Mouse (Mus musculus) embryonic facial prominence, embryonic 13.5 days (tissue): Measurements from ENCODE around the gene Specc1l. TPM values are rescaled to one million over a fixed set of nuclear protein-coding genes. Genes with fewer than 3 reads are reported as not detected.
"Not testable (repeated sequence)": the region's sequence is repeated elsewhere in the genome, so short reads cannot be mapped to it uniquely, and the experiment has no call there.

Source experiments
- ATAC-seq: fragments of 200-750 bp; cut with Nextera tagmentation; 2 replicates; pipeline ENCODE4 v1.8.0; 2017; ENCODE audit warnings: low read depth; ENCODE audit not compliant: insufficient number of reproducible peaks, insufficient read depth, low FRiP score, low TSS enrichment
- H3K27ac ChIP-seq: fragments of 300-500 bp; sonication (generic); 2 replicates; pipeline ENCODE4 v1.5.1; 2015; ENCODE audit warnings: moderate library complexity, mild to moderate bottlenecking, inconsistent platforms
- H3K27me3 ChIP-seq: fragments of 300-500 bp; sonication (generic); 2 replicates; pipeline ENCODE4 v1.6.1; 2015; ENCODE audit warnings: mild to moderate bottlenecking, inconsistent platforms
- H3K36me3 ChIP-seq: fragments of 300-500 bp; sonication (generic); 2 replicates; pipeline ENCODE4 v1.6.1; 2015; ENCODE audit warnings: mild to moderate bottlenecking, inconsistent platforms
- H3K4me1 ChIP-seq: fragments of 300-500 bp; sonication (generic); 2 replicates; pipeline ENCODE4 v1.6.1; 2015; ENCODE audit warnings: inconsistent platforms
- H3K4me2 ChIP-seq: fragments of 300-500 bp; sonication (generic); 2 replicates; pipeline ENCODE4 v1.6.1; 2015; ENCODE audit warnings: moderate library complexity, mild to moderate bottlenecking, inconsistent platforms
- H3K4me3 ChIP-seq: fragments of 300-500 bp; sonication (generic); 2 replicates; pipeline ENCODE4 v1.5.1; 2015; ENCODE audit warnings: mild to moderate bottlenecking, inconsistent platforms
- H3K9ac ChIP-seq: fragments of 300-500 bp; sonication (generic); 2 replicates; pipeline ENCODE4 v1.6.1; 2015; ENCODE audit warnings: mild to moderate bottlenecking, inconsistent platforms
- H3K9me3 ChIP-seq: fragments of 300-500 bp; sonication (generic); 2 replicates; pipeline ENCODE4 v1.6.1; 2016; ENCODE audit warnings: inconsistent platforms
- WGBS: fragments of 180-500 bp; shearing (Covaris S2); methylation state at CpG from one replicate; pipeline ENCODE4 v1.1.7; 2015; ENCODE audit warnings: mixed read lengths; 5-methylcytosine and 5-hydroxymethylcytosine counted together
- polyA plus RNA-seq: library from polyadenylated mRNA; unstranded; fragments of >200 nt; fragmentation: Nextera tagmentation; extraction: Ambion mirVana; gene quantifications from 2 replicates; pipeline ENCODE4 v1.2.1, GENCODE M21; 2015

The Specc1l gene
- polyA plus RNA-seq, 1 experiment from 2014 or later, result 37.3 TPM

DNA sequence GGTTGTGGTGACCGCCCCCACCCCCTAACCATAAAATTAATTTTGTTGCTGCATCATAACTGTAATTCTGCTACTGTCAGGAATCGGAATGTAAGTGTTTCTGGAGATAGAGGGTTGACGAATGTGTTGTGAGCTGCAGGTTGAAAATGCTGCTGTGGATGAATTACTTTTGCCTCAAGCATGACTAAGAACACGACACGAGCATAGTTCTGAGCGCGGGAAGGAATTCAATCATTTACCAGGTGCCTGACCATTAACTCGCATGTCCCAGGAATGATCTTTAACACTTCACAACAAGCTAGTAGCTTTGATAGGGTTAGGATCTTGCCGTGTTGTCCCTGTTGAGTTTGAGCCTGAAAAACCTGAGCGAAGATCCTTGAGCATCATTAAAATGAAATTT is 125.4 kb downstream of the Specc1l start:
- Histone ChIP-seq H3K4me2 (no peak overlapping the region), H3K4me3 (no peak overlapping the region), H3K4me1 (no peaks in the 10 kb centered on the region), H3K9me3 (no peaks in the 10 kb centered on the region), H3K27me3 (no peaks in the 10 kb centered on the region), H3K9ac (no peak overlapping the region), H3K27ac (no peak overlapping the region), H3K36me3 (no peaks in the 10 kb centered on the region)
- no peak for ATAC-seq
- WGBS, result 71% methylated on average over 10 of the region's 10 CpGs

DNA sequence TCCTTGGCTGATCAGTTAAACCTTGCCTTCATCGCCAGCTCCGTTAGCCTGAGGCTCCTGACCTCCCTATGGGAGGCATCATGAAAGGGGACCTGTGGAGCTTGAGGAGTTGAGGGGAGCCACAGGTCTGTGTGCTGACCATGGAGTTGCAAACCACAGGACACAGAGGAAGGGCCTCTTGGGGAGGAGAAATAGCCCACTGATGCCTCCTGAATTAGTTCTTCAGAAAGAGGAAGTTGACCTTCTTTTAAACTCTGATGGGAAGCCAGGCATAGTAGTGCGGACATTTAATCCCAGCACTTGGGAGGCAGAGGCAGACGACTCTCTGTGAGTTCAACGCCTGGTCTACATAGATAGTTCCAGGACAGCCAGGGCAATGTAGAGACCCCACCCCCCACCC is 127.0 kb downstream of the Specc1l start:
- Histone ChIP-seq H3K4me1 (no peaks in the 10 kb centered on the region), H3K9me3 (no peaks in the 10 kb centered on the region), H3K36me3 (no peaks in the 10 kb centered on the region), H3K4me2 (no peak overlapping the region), H3K9ac (no peak overlapping the region), H3K27ac (no peak overlapping the region), H3K4me3 (no peak overlapping the region), H3K27me3 (no peaks in the 10 kb centered on the region)
- WGBS, result 74% methylated on average over 5 of the region's 5 CpGs
- ATAC-seq, result no peak

DNA sequence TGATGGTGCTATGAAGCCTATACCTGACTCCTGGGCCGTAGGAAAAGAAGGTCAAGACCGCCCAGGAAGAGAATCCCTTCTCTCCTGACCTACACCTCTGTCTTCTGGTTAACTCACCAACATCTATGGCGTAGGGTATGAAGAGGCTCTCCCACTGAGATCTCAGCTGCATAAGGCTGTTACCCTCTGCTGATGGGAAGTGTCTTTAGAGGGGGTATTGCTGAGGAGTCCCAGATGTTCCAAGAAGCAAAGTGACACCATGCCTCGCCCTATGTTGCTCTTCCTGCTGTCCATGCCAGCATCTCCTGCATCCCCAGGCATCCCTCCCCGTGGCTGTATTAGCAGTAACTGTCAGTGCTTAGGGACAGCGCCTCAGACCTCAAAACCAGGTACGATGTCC is 127.5 kb downstream of the Specc1l start:
- H3K27ac ChIP-seq, result no peak overlapping the region
- no peak for ATAC-seq
- no peak overlapping the region for H3K4me3 ChIP-seq
- no peak overlapping the region for H3K9ac ChIP-seq
- no peaks in the 10 kb centered on the region for H3K36me3 ChIP-seq
- H3K4me2 ChIP-seq, result no peak overlapping the region
- no peaks in the 10 kb centered on the region for H3K9me3 ChIP-seq
- WGBS, result 81% methylated on average over 7 of the region's 7 CpGs
- no peaks in the 10 kb centered on the region for H3K4me1 ChIP-seq
- H3K27me3 ChIP-seq, result no peaks in the 10 kb centered on the region

DNA sequence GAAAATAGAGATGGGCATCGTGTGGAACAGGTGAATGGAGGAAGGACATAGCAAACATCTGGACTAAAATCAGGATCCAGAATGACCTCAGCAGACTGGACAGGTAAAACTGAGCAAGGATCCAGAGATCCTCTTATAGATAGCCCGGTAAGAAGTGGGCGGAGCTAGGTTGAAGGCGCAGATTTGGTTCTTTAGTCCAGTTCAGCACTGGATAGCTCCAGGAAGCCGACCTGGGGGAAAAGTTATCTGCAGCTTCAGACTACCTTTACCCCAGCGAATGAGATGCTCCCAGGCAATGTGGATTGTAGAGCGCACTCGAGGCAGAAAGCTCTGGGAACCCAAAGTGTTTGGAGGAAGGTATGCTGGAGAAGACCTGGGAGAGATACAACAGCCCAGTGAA is 130.1 kb downstream of the Specc1l start:
- Histone ChIP-seq H3K36me3 (no peaks in the 10 kb centered on the region), H3K4me3 (no peak overlapping the region), H3K27me3 (no peaks in the 10 kb centered on the region), H3K4me1 (no peaks in the 10 kb centered on the region), H3K27ac (no peak overlapping the region), H3K9ac (no peak overlapping the region), H3K4me2 (no peak overlapping the region), H3K9me3 (0 out of 2 replicates have a peak, but pooled peaks cover 3% of the 10 kb centered on the region)
- ATAC-seq, result no peak
- WGBS, result 27% methylated on average over 8 of the region's 8 CpGs

DNA sequence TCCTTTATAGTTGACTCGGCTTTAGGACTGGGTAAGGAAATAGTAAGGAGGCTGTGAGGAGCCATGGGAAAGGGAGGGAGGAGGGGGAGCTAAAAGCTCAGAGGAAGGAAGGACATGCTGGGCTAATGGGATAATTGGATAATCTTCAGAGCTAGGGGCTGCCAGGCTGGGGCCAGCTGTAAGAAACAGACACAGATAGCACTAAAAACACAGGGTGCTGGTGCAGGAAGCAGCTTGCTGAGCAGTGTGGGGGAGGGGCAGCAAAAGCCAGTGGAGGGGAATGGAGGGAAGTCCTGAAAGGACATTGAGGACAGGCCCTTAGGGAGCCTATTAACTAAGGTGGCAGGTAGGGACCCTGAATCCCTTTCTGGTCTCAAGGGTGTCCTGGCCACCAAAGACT is 132.7 kb downstream of the Specc1l start:
- not testable (repeated sequence) for H3K27ac ChIP-seq, ATAC-seq
- WGBS, result 20% methylated on average over 1 of the region's 1 CpGs

DNA sequence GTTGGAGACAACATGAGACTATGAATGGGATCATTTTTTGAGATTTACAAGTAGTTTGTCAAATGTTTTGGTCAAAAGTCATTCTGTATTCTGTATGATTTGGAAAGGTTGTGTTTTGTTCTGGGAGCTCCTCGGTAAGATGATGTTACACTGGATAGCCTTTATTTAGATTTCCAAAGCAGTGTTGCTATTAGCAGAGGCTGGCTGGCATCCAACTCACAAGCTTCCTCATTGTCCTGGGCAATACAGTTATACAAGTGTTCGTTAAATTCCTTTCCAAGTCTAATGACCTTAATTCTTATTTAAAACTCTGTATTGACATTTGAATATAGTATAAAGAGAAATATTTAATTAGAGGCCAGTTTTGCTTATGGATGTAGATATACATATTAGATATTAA is 133.4 kb downstream of the Specc1l start:
- Histone ChIP-seq H3K27ac (no peak overlapping the region), H3K4me1 (no peaks in the 10 kb centered on the region), H3K36me3 (no peaks in the 10 kb centered on the region), H3K9ac (no peak overlapping the region), H3K9me3 (0 out of 2 replicates have a peak, but pooled peaks cover 3% of the 10 kb centered on the region), H3K27me3 (no peaks in the 10 kb centered on the region), H3K4me3 (no peak overlapping the region), H3K4me2 (no peak overlapping the region)
- 75% methylated on average over 2 of the region's 2 CpGs for WGBS
- ATAC-seq, result no peak

More for the DNA sequence above, 132.7 kb downstream of the Specc1l start:
- H3K4me3 ChIP-seq, H3K4me2 ChIP-seq, H3K36me3 ChIP-seq, H3K9ac ChIP-seq, H3K9me3 ChIP-seq, H3K27me3 ChIP-seq, H3K4me1 ChIP-seq: not testable (repeated sequence)

DNA sequence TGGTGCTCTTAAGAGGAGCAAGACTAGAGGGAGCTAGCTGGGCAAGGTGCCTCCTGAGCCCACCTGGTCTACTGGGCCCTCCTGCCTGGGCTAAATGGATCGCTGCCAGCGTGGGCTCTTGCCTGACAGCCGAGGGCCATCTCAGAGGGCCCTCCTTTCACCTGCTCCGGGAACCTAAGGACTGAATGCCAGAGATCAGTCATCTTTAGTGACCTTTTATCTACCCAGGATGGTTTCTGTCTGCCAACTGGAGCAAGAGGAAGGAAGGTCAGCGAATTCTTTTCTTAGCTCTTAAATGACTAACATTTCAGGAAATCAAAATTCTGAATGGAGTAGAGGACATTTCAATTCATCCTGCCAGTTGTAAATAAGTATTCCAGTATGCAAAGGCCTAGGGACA is 138.7 kb downstream of the Specc1l start:
- Histone ChIP-seq H3K27me3 (no peaks in the 10 kb centered on the region), H3K4me2 (no peak overlapping the region), H3K36me3 (no peaks in the 10 kb centered on the region), H3K9me3 (0 out of 2 replicates have a peak, but pooled peaks cover 3% of the 10 kb centered on the region), H3K27ac (no peak overlapping the region), H3K4me1 (no peaks in the 10 kb centered on the region), H3K9ac (no peak overlapping the region), H3K4me3 (no peak overlapping the region)
- ATAC-seq, result no peak
- WGBS, result 87% methylated on average over 5 of the region's 5 CpGs

DNA sequence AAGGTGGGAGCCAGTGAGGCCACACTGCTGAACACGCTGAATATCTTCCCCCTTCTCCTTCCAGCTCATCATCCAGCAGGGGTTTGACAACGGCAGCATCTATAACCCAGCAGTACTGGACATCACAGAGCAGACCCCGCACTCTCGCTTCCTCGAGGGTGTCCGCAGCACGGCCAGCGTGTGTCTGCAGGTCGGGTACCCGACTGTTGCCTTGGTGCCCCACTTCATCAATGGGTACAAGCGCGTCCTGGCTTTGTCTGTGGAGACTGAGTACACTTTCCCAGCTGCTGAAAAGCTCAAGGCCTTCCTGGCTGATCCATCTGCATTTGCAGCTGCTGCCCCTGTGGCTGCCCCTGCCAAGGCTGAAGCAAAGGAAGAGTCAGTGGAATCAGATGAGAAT is 140.7 kb downstream of the Specc1l start:
- 93% methylated on average over 12 of the region's 12 CpGs for WGBS

DNA sequence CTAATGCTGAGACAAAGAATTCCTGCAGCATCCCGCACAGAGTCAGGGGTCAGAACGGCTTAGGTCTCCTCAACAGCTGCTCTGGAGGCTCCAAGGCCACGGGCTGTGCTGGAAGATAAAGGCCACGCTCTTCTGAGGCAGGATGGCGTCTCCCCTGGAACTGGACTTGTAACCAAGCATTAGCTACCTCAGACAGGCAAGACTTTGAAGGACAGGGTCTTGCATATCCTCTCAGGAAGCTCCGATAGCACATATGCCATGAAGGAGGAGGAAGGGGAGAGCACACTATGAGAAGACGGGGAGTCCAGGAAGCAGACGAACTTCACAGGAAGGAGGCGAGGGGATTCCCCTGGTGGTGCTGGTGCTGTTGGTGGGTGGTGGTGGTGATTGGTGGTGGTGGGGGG is 142.0 kb downstream of the Specc1l start:
- H3K27ac ChIP-seq, H3K36me3 ChIP-seq, H3K27me3 ChIP-seq, H3K4me2 ChIP-seq, H3K9ac ChIP-seq, H3K9me3 ChIP-seq, H3K4me1 ChIP-seq, H3K4me3 ChIP-seq, ATAC-seq: not testable (repeated sequence)
- 69% methylated on average over 9 of the region's 9 CpGs for WGBS

More for the DNA sequence above, 140.7 kb downstream of the Specc1l start:
- H3K27ac ChIP-seq, result no peak overlapping the region
- H3K27me3 ChIP-seq, result no peaks in the 10 kb centered on the region
- no peak for ATAC-seq
- no peak overlapping the region for H3K9ac ChIP-seq
- no peaks in the 10 kb centered on the region for H3K36me3 ChIP-seq
- H3K4me1 ChIP-seq, result no peaks in the 10 kb centered on the region
- no peak overlapping the region for H3K4me3 ChIP-seq
- no peak overlapping the region for H3K4me2 ChIP-seq
- H3K9me3 ChIP-seq, result no peaks in the 10 kb centered on the region

DNA sequence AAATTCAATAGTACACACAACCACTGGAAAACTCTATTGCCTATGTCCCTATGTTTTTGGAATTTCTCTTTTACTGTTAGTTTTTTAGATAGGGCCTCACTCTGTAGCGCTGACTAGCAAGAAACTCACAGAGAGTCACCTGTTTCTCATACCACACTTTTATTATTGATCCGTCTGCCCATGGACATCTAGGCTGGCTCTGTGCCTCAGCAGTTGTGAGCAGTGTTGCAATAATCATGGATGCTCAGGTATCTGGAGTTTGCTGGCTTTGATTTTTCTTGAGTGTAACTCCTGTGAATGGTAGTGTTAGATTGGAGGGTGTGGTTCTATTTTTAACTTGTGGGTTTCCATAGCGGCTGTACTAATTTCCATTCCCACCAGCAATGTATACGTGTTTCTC is 143.5 kb downstream of the Specc1l start:
- Histone ChIP-seq H3K27ac (no peak overlapping the region), H3K4me2 (no peak overlapping the region), H3K27me3 (no peaks in the 10 kb centered on the region), H3K9ac (no peak overlapping the region), H3K36me3 (no peaks in the 10 kb centered on the region), H3K9me3 (no peaks in the 10 kb centered on the region), H3K4me1 (no peaks in the 10 kb centered on the region), H3K4me3 (no peak overlapping the region)
- no peak for ATAC-seq
- WGBS, result 55% methylated on average over 4 of the region's 4 CpGs

Other genes with a start within 250 kb of the Specc1l start
- 3.5 and 4.1 TPM in 2 replicates for gene Gnaz, start 244.9 kb upstream of the Specc1l start, polyA plus RNA-seq
- 0.23 TPM in 1 of 2 replicates, not detected in the other for gene Rsph14, start 179.5 kb upstream of the Specc1l start, polyA plus RNA-seq
- gene Rab36, start 175.0 kb upstream of the Specc1l start, polyA plus RNA-seq, result 11.7 and 12.4 TPM in 2 replicates
- gene Bcr, start 151.5 kb upstream of the Specc1l start, polyA plus RNA-seq, result 9.5 and 10.6 TPM in 2 replicates
- 2.4 TPM in 2 replicates for gene Adora2a, start 104.8 kb downstream of the Specc1l start, polyA plus RNA-seq
- gene Upb1, start 189.0 kb downstream of the Specc1l start, polyA plus RNA-seq, result 1.0 and 2.2 TPM in 2 replicates